Mouse (Mus musculus): ENCODE measurements around the gene Pdk2.

DNA sequence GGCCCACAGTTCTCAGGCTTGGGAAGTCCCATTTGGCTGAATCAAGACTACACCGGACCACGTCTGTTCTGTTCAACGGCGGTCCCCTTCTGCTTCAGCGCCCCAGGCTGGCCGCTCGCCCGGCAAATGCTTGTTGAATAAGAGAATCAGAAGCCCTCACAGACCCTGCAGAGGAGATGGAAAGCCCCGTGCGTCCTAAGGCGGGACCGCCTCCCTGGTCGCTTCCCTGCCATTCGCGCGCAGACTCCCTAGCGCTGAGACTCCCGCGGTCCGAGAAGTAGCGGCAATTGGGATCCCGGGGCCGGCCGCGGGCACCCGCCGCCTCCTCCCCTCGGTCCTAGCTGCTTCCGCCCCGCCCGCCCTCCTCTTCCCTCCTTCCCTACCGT lies 31.5 kb downstream of the Pdk2 start, which contains the start of gene Samd14:
- TF ChIP-seq CTCF (IDR thresholded peaks at IDR 0.05; ENCODE audit: extremely low read depth, insufficient read length, insufficient replicate concordance, low read depth, low read length) (no peak), POLR2A (IDR thresholded peaks at IDR 0.05; ENCODE audit: low read depth, low read length) (0 out of 2 replicates have a peak, but pooled peaks have one; percentile 12)
